Mouse (Mus musculus) cerebellum, adult 2 months (tissue): ENCODE measurements at regions not wholly inside any gene's neighbourhood (a gene's known extent, or its start where the extent isn't known, plus 50 kb on each side); places are given as distances from the start of the nearest gene placed in this dataset.
A peak's percentile ranks its signal among the peaks of the same experiment; 100 is the strongest.

Experiments used
- DNase-seq, 2 experiments: peaks; one replicate each; pipeline ENCODE4 v3.0.0; 2021
- H3K27ac ChIP-seq: fragments of 200-500 bp; 2 replicates; pipeline ENCODE4 v1.5.1; 2012; ENCODE audit warnings: low read length, control low read depth, inconsistent platforms; ENCODE audit not compliant: insufficient read depth
- H3K27me3 ChIP-seq: fragments of 200-500 bp; 2 replicates; pipeline ENCODE4 v1.6.1; 2012; ENCODE audit warnings: inconsistent platforms, mild to moderate bottlenecking, low read length, moderate library complexity; ENCODE audit not compliant: control insufficient read depth, insufficient read depth
- H3K4me1 ChIP-seq: fragments of 200-500 bp; 2 replicates; pipeline ENCODE4 v1.6.1; 2011; ENCODE audit warnings: low read length; ENCODE audit not compliant: control insufficient read depth, insufficient read depth
- H3K4me3 ChIP-seq: fragments of 200-500 bp; replicated peaks from 2 replicates; pipeline ENCODE3; 2011; ENCODE audit warnings: mild to moderate bottlenecking, low read depth, low read length, control low read depth; ENCODE audit not compliant: insufficient read depth
- CTCF ChIP-seq: fragments of 200-500 bp; IDR thresholded peaks from 2 replicates; pipeline ENCODE4 v1.5.1; 2011; ENCODE audit warnings: low read depth, mild to moderate bottlenecking, control low read depth, low read length, moderate library complexity, borderline replicate concordance; ENCODE audit not compliant: insufficient read depth
- POLR2A ChIP-seq: fragments of 200-500 bp; IDR thresholded peaks from 2 replicates; pipeline ENCODE4 v1.6.1; 2011; ENCODE audit warnings: low read length, control low read depth, borderline replicate concordance; ENCODE audit not compliant: insufficient read depth
- WGBS: fragments of 180-500 bp; shearing (Covaris S2); methylation state at CpG from one replicate; pipeline ENCODE4 v1.1.7; 2018; 5-methylcytosine and 5-hydroxymethylcytosine counted together

DNA sequence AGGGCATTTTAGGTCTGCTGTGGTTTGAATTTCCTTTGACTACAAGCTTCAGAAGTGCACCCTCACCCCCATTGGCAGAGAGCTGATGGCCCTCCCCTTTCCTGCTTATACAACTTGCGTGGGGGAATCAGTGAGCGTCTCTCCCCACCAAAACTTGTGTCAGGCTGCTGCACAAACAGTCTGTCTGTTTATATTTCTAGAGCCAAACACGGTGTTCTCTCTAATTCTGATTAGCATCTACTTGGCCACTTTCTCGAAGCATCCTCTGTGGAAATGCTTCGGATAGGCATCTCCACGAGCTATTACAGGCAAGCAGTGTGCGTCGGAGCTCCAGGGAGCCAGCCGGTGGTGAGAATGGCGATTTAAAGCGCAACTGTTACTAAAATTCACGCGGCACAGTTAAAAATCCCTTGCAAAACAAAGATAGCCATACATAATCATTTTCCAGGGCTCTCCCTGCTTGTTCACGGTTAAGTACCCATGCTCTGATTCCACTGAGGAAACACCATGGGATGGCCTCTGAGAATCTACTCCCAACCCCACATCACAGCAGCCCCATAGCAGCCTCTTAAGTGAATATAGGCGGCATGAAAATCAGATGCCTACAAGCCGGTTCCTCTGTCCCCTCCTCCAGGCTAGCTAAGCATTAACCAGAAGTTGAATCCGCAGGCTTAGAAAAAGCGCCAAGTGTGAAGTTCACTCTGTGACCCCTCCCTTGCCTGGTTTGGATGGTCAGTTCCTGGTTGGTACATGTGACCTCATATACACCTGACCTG, 273.7 kb upstream of the Sall1 start:
- Histone ChIP-seq H3K4me1 (no peaks in the 10 kb centered on the region), H3K4me3 (no peak overlapping the region), H3K27me3 (no peaks in the 10 kb centered on the region), H3K27ac (no peak overlapping the region)
- WGBS: 25% methylated on average over 18 of the region's 18 CpGs
- no peak for DNase-seq
- no peak for TF ChIP-seq CTCF
- no peak for TF ChIP-seq POLR2A

GRCm38 (mm10) chr8:89316566-89317175, 272.7 kb upstream of the Sall1 start:
- no peak overlapping the region for H3K27ac ChIP-seq
- WGBS: 76% methylated on average over 12 of the region's 12 CpGs
- no peaks in the 10 kb centered on the region for H3K27me3 ChIP-seq
- no peak overlapping the region for H3K4me3 ChIP-seq
- no peaks in the 10 kb centered on the region for H3K4me1 ChIP-seq
- DNase-seq: no peak
- TF ChIP-seq POLR2A (no peak), CTCF (no peak)

DNA sequence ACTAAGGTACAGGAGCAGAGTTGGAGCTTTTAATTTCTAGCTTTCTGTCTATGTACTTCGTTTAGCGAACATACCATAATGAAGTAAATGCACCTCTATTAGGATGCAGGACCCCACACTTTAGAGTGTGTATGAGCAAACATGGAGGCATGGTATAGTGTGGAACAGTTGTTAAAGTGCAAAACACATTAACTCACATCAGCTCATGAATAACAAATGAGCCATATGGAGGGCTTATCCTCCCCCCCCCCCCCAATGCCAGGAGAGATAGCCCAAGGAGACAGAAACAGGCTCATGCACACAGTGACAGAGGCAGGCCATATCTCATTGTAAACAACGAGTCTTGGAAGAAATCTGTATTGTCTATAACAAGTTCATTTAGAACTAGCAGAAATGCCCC, 270.9 kb upstream of the Sall1 start:
- no peak overlapping the region for H3K4me3 ChIP-seq
- TF ChIP-seq POLR2A: no peak
- TF ChIP-seq CTCF: no peak
- H3K4me1 ChIP-seq: no peaks in the 10 kb centered on the region
- DNase-seq: no peak
- H3K27me3 ChIP-seq: no peaks in the 10 kb centered on the region
- WGBS: 82% methylated on average over 3 of the region's 3 CpGs
- H3K27ac ChIP-seq: no peak overlapping the region

GRCm38 (mm10) chr8:89310696-89311214, 266.8 kb upstream of the Sall1 start:
- WGBS: 72% methylated on average over 5 of the region's 5 CpGs
- no peaks in the 10 kb centered on the region; the same call in 1 of the 2 replicates for H3K27me3 ChIP-seq
- no peak overlapping the region for H3K27ac ChIP-seq
- no peak for DNase-seq
- no peaks in the 10 kb centered on the region for H3K4me1 ChIP-seq
- TF ChIP-seq POLR2A: no peak
- TF ChIP-seq CTCF: no peak
- H3K4me3 ChIP-seq: no peak overlapping the region

GRCm38 (mm10) chr8:89309591-89309990, 265.6 kb upstream of the Sall1 start:
- WGBS: 30% methylated on average over 4 of the region's 4 CpGs
- Histone ChIP-seq H3K27me3 (no peaks in the 10 kb centered on the region; the same call in 1 of the 2 replicates), H3K27ac (no peak overlapping the region), H3K4me1 (no peaks in the 10 kb centered on the region), H3K4me3 (no peak overlapping the region)
- TF ChIP-seq POLR2A: no peak
- TF ChIP-seq CTCF: no peak
- DNase-seq: no peak

GRCm38 (mm10) chr8:89308950-89309349, 265.0 kb upstream of the Sall1 start:
- H3K4me3 ChIP-seq: no peak overlapping the region
- TF ChIP-seq POLR2A: no peak
- TF ChIP-seq CTCF: no peak
- no peak overlapping the region for H3K27ac ChIP-seq
- H3K4me1 ChIP-seq: no peaks in the 10 kb centered on the region
- H3K27me3 ChIP-seq: no peaks in the 10 kb centered on the region; the same call in 1 of the 2 replicates
- DNase-seq: no peak
- 21% methylated on average over 5 of the region's 5 CpGs for WGBS

- WGBS: 10% methylated on average over 8 of the region's 8 CpGs
- peak in 1 of 2 experiments; percentile 5 for DNase-seq
- no peak for TF ChIP-seq POLR2A
- no peak for TF ChIP-seq CTCF
- Histone ChIP-seq H3K27ac (no peak overlapping the region), H3K4me3 (no peak overlapping the region), H3K4me1 (no peaks in the 10 kb centered on the region), H3K27me3 (no peaks in the 10 kb centered on the region; the same call in 1 of the 2 replicates)
Observed at GRCm38 (mm10) chr8:89308532-89308931, 264.6 kb upstream of the Sall1 start.
